Mouse (Mus musculus) forebrain, postnatal 0 days (tissue): ENCODE results near the gene Cbx5. TPM values are rescaled to one million over a fixed set of nuclear protein-coding genes. Genes with fewer than 3 reads are reported as not detected.
A peak's percentile ranks its signal among the peaks of the same experiment; 100 is the strongest.

Experiments used
- ATAC-seq: fragments of 200-750 bp; cut with Nextera tagmentation; 2 replicates; pipeline ENCODE4 v1.8.0; 2017; ENCODE audit warnings: mild to moderate bottlenecking, moderate library complexity
- DNase-seq: peaks from one replicate; pipeline ENCODE4 v3.0.0-alpha.2; 2015
- H3K27ac ChIP-seq: fragments of 300-500 bp; sonication (generic); 2 replicates; pipeline ENCODE4 v1.5.1; 2014; ENCODE audit warnings: low read depth, mild to moderate bottlenecking, antibody characterized with exemption, low read length, moderate library complexity, mixed read lengths
- H3K27me3 ChIP-seq: fragments of 300-500 bp; sonication (generic); 2 replicates; pipeline ENCODE4 v1.6.1; 2014; ENCODE audit warnings: mild to moderate bottlenecking, low read length, mixed read lengths; ENCODE audit not compliant: insufficient read depth
- H3K36me3 ChIP-seq: fragments of 300-500 bp; sonication (generic); 2 replicates; pipeline ENCODE4 v1.6.1; 2014; ENCODE audit warnings: mild to moderate bottlenecking, moderate library complexity; ENCODE audit not compliant: insufficient read depth
- H3K4me1 ChIP-seq: fragments of 300-500 bp; sonication (generic); 2 replicates; pipeline ENCODE4 v1.6.1; 2014; ENCODE audit warnings: antibody characterized with exemption; ENCODE audit not compliant: insufficient read depth
- H3K4me2 ChIP-seq: fragments of 300-500 bp; sonication (generic); 2 replicates; pipeline ENCODE4 v1.6.1; 2014; ENCODE audit warnings: low read depth, mild to moderate bottlenecking, moderate library complexity
- H3K4me3 ChIP-seq: fragments of 300-500 bp; sonication (generic); 2 replicates; pipeline ENCODE4 v1.5.1; 2014; ENCODE audit warnings: low read depth, low read length, mixed read lengths
- H3K9ac ChIP-seq: fragments of 300-500 bp; sonication (generic); 2 replicates; pipeline ENCODE4 v1.6.1; 2014; ENCODE audit warnings: mild to moderate bottlenecking
- H3K9me3 ChIP-seq: fragments of 300-500 bp; sonication (generic); 2 replicates; pipeline ENCODE4 v1.6.1; 2016; ENCODE audit warnings: low read length
- CTCF ChIP-seq: sonication (generic); IDR thresholded peaks from 2 replicates; pipeline ENCODE4 v1.5.1; 2016; ENCODE audit warnings: antibody characterized with exemption, control low read depth, low read depth
- WGBS: fragments of 180-500 bp; shearing (Covaris S2); extraction: QIAGEN DNeasy Blood & Tissue Kit; methylation state at CpG from one replicate; pipeline ENCODE4 v1.1.7; 2014; 5-methylcytosine and 5-hydroxymethylcytosine counted together
- polyA plus RNA-seq: library from polyadenylated mRNA; unstranded; fragments of >200 nt; fragmentation: Nextera tagmentation; extraction: Ambion mirVana; gene quantifications from 2 replicates; pipeline ENCODE4 v1.2.1, GENCODE M21; 2015
- total RNA-seq: library from RNA; depleted of rRNA; stranded (reverse); fragments of >200 nt; gene quantifications from 2 replicates; pipeline ENCODE4 v1.2.3, GENCODE M21; 2014

The Cbx5 gene
- total and polyA plus RNA-seq, 2 experiments from 2014 or later, result 90.4 to 181 TPM

DNA sequence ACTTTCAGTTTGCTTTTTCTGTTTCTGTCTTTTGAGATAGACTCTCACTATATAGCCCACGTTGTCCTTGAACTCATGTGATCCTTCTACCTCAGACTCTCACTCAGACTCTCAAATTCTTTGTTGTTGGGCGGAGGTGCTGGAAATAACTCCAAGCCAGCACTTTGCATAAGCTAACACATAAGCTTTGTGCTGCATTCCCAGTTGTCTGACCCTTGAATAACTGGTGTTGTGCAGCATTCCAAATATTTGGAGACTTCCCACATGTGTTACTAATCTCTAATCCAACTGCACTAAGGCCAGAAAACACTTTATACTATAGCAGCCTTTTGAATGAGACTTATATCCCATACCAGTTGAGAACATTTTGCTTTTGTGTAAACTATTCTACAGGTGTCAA is 10.7 kb downstream of the Cbx5 start:
- no peak overlapping the region for H3K4me2 ChIP-seq
- no peak for TF ChIP-seq CTCF
- 68% methylated on average over 2 of the region's 2 CpGs for WGBS
- no peak for DNase-seq
- H3K4me1 ChIP-seq, result no peaks in the 10 kb centered on the region; the same call in 1 of the 2 replicates
- no peaks in the 10 kb centered on the region for H3K9me3 ChIP-seq
- ATAC-seq, result no peak
- no peaks in the 10 kb centered on the region for H3K27me3 ChIP-seq
- H3K9ac ChIP-seq, result no peak overlapping the region
- no peaks in the 10 kb centered on the region for H3K36me3 ChIP-seq
- no peak overlapping the region for H3K27ac ChIP-seq
- H3K4me3 ChIP-seq, result no peak overlapping the region

DNA sequence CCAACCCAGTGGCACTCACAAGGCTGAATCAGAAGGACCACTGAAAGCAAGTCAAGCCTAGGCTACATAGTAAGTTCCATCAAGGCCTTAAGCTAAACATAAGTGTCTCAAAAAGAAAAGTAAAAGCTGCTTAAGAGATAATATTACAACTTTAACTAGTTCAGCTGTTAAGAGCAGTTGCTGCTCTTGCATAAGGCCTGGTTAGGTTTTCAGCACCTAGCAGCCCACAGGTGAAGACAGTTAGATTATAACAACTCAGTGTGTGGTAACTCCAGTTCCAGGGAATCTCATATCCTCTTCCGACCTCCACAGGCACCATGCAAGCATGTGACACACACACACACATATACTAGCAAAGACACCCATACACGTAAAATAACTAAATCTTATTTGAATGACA is 12.0 kb downstream of the Cbx5 start:
- 76% methylated on average over 2 of the region's 2 CpGs for WGBS
- H3K27ac ChIP-seq, result no peak overlapping the region

DNA sequence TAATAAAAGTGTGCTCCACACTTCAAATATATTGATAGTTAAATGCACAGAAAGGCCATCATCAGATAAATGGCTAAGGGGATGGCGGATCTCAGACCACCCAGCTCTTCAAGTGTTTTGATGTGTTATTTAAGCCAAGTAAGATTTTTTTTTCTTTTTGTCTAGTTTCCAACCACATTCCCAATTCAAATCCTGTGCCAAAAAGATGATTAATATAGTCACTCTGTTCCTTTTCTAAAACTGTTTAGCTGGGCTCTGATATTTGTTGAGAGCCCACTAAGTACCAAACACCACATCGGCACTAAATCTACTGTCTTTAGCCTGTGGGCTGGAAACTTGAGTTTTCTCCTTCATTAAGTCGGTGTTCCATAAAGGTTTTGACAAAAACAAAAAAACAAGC is 12.6 kb downstream of the Cbx5 start:
- DNase-seq (no peak), ATAC-seq (no peak)
- Histone ChIP-seq H3K4me3 (no peak overlapping the region), H3K36me3 (no peaks in the 10 kb centered on the region), H3K4me2 (no peak overlapping the region), H3K27me3 (no peaks in the 10 kb centered on the region), H3K27ac (no peak overlapping the region; the same call in 1 of the 2 replicates), H3K9me3 (no peaks in the 10 kb centered on the region), H3K9ac (no peak overlapping the region), H3K4me1 (no peaks in the 10 kb centered on the region; the same call in 1 of the 2 replicates)
- WGBS, result 42% methylated on average over 3 of the region's 3 CpGs
- TF ChIP-seq CTCF, result no peak

More for the DNA sequence above, 12.0 kb downstream of the Cbx5 start:
- Histone ChIP-seq H3K36me3 (no peaks in the 10 kb centered on the region), H3K4me1 (no peaks in the 10 kb centered on the region; the same call in 1 of the 2 replicates), H3K9ac (no peak overlapping the region), H3K4me2 (no peak overlapping the region), H3K4me3 (no peak overlapping the region), H3K27me3 (no peaks in the 10 kb centered on the region), H3K9me3 (no peaks in the 10 kb centered on the region)
- DNase-seq (no peak), ATAC-seq (no peak)
- TF ChIP-seq CTCF, result no peak

DNA sequence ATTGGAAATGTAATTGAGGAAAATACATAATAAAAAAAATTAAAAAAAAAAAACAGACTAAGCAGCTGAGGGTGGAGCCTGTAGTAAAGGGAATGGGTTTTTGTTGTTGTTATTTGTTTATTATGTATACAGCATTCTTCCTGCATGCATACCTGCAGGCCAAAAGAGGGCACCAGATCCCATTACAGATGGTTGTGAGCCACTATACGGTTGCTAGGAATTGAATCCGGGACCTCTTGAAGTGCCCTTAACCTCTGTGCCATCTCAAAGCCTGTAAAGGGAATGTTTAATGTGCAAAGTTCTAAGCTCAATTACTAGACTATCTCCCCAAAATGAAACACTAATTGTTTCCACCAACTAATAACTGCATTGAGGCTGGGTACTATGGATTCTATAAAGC is 15.5 kb downstream of the Cbx5 start:
- Histone ChIP-seq H3K4me3 (no peak overlapping the region), H3K9me3 (no peaks in the 10 kb centered on the region), H3K27me3 (no peaks in the 10 kb centered on the region), H3K4me1 (no peaks in the 10 kb centered on the region; the same call in 1 of the 2 replicates), H3K9ac (no peak overlapping the region), H3K4me2 (no peak overlapping the region), H3K36me3 (no peaks in the 10 kb centered on the region), H3K27ac (no peak overlapping the region)
- WGBS, result 86% methylated on average over 2 of the region's 2 CpGs
- no peak for TF ChIP-seq CTCF
- DNase-seq (no peak), ATAC-seq (no peak)

DNA sequence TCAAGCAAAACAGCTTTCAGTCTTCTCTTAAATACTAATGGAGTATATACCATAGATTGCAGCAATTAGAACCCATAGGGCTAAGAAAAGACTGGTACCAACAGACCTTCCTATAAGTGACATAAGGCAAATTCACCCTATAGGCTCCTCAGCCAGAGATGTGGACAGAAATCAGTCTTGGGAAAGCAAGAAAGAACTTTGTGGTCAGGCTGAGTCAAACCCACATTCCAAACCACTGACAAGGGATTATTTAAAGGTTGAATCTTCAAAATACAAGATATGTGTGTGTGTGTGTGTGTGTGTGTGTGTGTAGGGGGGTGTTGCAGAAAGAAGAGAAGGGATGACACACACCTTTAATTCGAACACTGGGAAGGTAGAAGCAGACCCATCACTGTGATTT is 18.2 kb downstream of the Cbx5 start:
- H3K27me3 ChIP-seq, result no peaks in the 10 kb centered on the region
- no peak overlapping the region for H3K4me3 ChIP-seq
- no peaks in the 10 kb centered on the region for H3K9me3 ChIP-seq
- 0 out of 2 replicates have a peak overlapping the region, but pooled peaks have one; percentile 15 for H3K27ac ChIP-seq
- H3K4me1 ChIP-seq, result no peaks in the 10 kb centered on the region; the same call in 1 of the 2 replicates
- no peaks in the 10 kb centered on the region for H3K36me3 ChIP-seq
- no peak overlapping the region for H3K4me2 ChIP-seq
- 93% methylated on average over 1 of the region's 1 CpGs for WGBS
- DNase-seq (no peak), ATAC-seq (no peak)
- H3K9ac ChIP-seq, result no peak overlapping the region
- no peak for TF ChIP-seq CTCF

DNA sequence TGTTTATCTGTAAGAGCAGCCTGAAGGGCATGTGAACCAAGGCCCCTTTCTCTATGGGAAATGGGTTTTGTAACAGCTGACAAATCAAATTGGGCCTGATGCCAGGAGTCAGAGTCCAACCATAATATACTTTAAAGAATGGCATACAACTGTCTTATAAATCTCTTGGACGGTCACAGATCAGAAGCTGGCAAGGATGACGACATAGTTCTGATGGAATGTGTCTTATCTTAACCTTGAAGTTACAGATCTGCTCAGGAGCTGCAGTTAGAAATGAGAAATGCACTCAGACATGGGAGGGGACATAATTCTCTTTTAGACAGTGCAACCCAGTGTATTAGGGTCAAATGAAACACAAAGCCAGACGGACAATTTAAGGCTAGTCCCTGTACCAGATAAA is 18.8 kb downstream of the Cbx5 start:
- no peaks in the 10 kb centered on the region for H3K9me3 ChIP-seq
- no peak for ATAC-seq
- no peak for TF ChIP-seq CTCF
- 42% methylated on average over 3 of the region's 3 CpGs for WGBS
- no peak overlapping the region for H3K27ac ChIP-seq
- H3K4me2 ChIP-seq, result no peak overlapping the region
- DNase-seq, result no peak
- no peak overlapping the region for H3K9ac ChIP-seq
- H3K4me1 ChIP-seq, result peaks cover 5% of the 10 kb centered on the region
- no peaks in the 10 kb centered on the region for H3K27me3 ChIP-seq
- H3K4me3 ChIP-seq, result no peak overlapping the region
- H3K36me3 ChIP-seq, result no peaks in the 10 kb centered on the region

DNA sequence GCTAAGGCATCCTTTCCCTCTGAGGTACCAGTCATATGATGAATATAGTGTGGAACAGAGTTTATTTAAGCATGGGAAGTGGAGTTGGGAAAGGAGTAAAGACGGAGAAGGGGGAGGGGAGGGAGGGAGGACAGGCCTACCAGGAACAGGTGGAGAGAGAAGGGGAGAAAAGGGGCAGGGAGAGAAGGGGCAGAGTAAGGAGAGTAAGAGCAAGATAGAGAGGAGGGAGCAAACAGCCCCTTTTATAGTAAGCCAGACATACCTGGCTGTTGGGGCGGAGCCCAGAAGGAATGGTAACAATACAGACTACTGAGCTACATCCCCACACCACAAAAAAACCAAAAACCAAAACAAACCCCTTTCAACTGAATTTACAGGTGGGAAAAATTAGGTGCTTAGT is 23.6 kb downstream of the Cbx5 start:
- TF ChIP-seq CTCF, result no peak
- 25% methylated on average over 2 of the region's 2 CpGs for WGBS
- Histone ChIP-seq H3K9me3 (no peaks in the 10 kb centered on the region), H3K9ac (no peak overlapping the region), H3K27me3 (no peaks in the 10 kb centered on the region), H3K4me1 (peaks cover 16% of the 10 kb centered on the region), H3K27ac (peak overlapping the region; percentile 58), H3K4me3 (no peak overlapping the region), H3K4me2 (peak overlapping the region; percentile 46; the same call in 1 of the 2 replicates), H3K36me3 (peaks cover 9% of the 10 kb centered on the region; the same call in 1 of the 2 replicates)
- ATAC-seq, result no peak
- no peak for DNase-seq
